Mouse (Mus musculus) c-Kit-positive CD71-positive TER-119-negative erythroid progenitor cells, embryonic 14.5 days (primary cell): ENCODE results near the gene Rbms1.

ENCODE experiments used
- DNase-seq: peaks from one replicate; pipeline ENCODE4 v3.0.0-alpha.2; 2013; ENCODE audit warnings: low read depth

Rbms1 gene

GRCm38 (mm10) chr2:60962671-60963421 lies at the start of gene Rbms1:
Rbms1 (minus strand) TSS chr2:60963192.
- no peak for DNase-seq

DNA sequence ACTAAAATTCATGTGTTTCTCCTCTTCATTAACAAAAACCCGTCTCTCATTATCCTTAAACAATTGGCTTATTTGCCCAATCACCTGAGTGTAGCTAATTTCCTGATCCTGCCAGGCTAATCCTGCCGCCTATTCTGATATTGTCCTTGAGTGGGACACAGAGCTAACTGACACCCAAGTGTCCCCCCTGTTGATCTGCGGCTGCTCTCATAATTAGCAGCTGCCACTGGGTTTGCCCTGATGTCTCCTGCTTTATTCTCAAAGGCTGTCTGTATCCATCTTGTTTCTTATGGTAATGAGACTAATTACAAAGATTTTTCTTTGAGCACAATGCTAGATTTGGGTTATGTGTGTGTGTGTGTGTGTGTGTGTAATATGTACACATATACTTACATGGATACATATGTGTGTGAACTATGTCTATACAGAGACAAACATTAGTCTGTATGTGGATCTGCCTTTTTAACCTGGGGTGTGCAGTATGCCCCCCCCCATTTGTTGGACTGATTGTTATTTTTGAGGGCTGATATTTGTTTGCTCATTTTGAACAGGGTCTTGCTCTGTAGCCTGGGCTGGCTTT lies 49.3 kb upstream of the Rbms1 start:
- DNase-seq = no peak

DNA sequence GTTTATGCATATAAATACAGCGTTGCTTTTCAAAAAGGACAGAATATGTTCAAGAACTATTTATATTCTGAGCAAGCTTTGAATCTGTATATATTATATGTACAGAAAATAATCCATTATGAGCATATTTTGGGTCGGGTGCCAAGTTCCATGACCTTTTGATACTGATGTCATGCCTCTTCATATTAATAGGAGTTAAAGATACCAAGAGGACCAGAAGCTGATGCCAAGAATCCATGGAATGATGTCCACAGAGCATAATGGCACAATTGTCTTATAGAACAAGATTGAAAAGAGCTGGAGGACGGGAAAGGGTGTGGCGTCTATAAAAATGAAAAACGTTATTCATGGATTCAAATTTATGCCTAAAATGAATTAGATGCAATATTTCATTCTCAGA lies 23.3 kb upstream of the Rbms1 start:
- DNase-seq = no peak

GRCm38 (mm10) chr2:60978538-60979313 lies 15.7 kb upstream of the Rbms1 start:
- no peak for DNase-seq

GRCm38 (mm10) chr2:60972189-60972814 lies 9.3 kb upstream of the Rbms1 start:
- DNase-seq = no peak

GRCm38 (mm10) chr2:60963616-60964015 lies 624 bp upstream of the Rbms1 start:
- DNase-seq = no peak

GRCm38 (mm10) chr2:60962001-60962670 lies 856 bp downstream of the Rbms1 start:
- DNase-seq = no peak

DNA sequence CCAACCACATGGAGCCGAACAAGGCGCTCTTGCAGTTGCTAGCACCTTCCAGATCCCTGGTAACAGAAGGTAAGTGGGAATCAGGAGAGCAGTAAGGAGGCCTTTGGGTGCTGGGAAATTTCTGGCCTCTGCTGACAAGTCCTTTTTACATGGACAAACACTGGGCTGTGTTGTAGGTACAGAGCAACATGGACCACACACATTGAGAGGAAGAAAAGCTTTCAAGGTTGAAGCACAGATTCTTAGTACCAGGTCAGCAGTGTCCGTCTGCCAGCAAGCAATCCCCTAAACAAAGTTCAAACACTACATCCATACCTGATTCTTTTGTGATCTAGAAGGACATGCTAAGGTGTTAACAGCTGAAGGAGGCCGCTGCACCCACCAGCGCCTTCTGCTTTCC lies 1.7 kb downstream of the Rbms1 start:
- DNase-seq = no peak

- DNase-seq = no peak
Measured at GRCm38 (mm10) chr2:60948241-60948640, 14.8 kb downstream of the Rbms1 start.

DNA sequence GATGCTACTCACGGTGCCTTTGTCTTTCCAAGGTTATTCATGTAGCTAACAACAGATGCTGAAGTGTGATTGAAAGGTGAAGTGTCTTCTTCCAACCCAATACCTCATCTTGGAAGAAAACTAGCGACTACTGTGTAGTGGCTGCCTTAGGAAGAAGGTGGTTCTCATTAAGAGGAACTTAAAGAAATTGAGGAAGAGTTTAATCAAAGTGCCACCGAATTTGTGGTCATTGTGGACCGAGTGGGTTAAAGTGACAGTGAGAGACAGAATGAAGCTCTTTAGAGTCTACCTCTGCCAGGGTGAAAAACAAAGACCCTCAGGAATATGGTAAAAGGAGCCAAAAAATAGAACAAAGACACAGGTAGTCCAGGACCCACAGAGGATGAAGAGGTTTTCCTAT lies 15.2 kb downstream of the Rbms1 start:
- no peak for DNase-seq

DNA sequence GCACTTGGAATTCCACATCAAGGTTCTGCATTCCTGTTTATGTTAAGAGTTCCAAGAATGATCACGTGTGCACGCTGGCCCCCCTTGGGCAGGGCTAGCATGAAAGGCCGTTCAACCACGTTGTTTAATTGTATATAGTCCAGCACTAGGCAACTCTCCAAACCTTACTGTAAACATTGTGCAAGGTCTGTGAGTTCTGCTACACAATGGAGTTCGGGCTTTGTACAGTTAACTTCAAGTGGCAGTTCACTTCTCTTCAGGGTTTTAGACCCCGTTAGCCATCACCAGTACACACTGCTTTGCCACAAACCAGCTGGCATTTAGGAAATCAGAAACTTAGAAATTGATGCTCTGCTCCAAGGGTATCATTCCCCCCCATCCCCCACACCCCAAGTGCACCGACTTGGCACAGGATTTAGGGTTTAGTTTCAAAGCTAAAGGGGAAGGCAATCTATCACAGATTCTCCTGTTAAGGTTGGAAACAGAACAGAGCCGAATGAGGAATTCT lies 22.5 kb downstream of the Rbms1 start:
- DNase-seq = no peak

- DNase-seq = no peak
Measured at GRCm38 (mm10) chr2:60939957-60940356, 23.0 kb downstream of the Rbms1 start.

- DNase-seq = no peak
Measured at GRCm38 (mm10) chr2:60936910-60937309, 26.1 kb downstream of the Rbms1 start.

GRCm38 (mm10) chr2:60928948-60929347 lies 34.0 kb downstream of the Rbms1 start:
- DNase-seq = no peak

DNA sequence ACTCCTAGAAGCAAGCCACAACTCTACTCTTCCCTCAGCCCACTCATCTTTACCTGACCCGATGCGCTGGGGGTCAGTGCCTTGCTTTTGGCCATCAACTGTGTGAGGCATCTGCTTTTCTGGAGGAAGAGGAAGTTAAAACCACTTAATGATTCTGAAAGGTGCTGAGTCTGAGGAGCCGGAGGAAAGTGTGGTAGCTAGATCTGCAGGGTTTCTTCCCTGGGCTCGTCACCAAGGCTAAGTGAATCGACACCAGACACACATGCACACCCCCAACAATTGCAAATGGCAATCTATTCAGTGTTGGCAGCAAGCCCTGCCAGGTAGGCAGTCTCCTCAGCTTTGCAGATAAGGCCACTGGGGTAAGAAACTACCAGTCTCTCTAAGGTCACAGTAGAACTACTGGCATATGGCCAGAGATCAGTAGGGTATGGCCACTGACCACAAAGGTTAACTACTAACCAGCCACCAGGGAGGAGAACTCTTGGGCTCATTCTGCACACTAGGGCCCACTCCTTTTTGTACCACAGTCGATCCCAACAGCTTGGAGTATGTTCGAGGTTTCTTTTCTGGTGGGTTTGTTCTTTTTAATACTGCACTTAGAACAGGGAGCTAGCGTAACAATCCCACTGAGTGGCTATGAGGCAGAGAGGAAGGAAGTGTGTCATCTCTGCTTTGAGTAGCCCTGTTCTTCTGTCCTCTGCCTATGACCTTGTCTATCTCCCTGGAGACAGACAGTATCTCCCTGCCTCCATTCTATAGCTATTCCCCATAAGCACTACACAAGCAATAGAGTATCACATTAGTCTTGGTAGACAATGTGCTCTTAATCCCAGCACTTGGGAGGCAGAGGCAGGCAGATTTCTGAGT lies 34.9 kb downstream of the Rbms1 start:
- DNase-seq = no peak

- DNase-seq = no peak
Measured at GRCm38 (mm10) chr2:60925063-60925462, 37.9 kb downstream of the Rbms1 start.

GRCm38 (mm10) chr2:60923756-60924544 lies 39.0 kb downstream of the Rbms1 start:
- DNase-seq = no peak

- DNase-seq = no peak
Measured at GRCm38 (mm10) chr2:60923111-60923510, 39.9 kb downstream of the Rbms1 start.

DNA sequence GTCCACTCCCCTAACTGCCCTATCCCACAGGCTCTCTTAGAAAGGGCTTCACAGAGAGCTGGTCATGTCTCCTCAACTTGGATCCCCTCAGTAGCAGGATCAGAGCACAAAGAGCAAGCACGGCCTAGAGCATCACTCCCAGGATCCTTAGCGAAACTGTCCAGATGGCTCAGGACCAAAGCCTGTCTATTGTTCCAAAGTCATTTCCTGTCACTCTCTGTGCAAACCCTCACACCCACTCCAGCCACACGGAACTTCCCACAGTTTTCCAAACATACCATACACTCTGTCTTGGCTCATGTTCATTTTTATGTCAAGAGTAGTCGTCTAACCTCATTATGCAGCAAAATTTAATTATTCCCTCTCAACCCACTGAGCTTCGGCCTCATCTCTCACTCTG lies 40.6 kb downstream of the Rbms1 start:
- DNase-seq = no peak

- no peak for DNase-seq
Measured at GRCm38 (mm10) chr2:60920076-60920475, 42.9 kb downstream of the Rbms1 start.
